Mouse (Mus musculus): ENCODE measurements around the gene Ccdc137.

Gene Ccdc137

GRCm38 (mm10) chr11:120458847-120459597, 1.1 kb downstream of the Ccdc137 start:
- no peak for DNase-seq (ENCODE audit: low read depth, low spot score)

GRCm38 (mm10) chr11:120463536-120463935, 5.6 kb downstream of the Ccdc137 start:
- no peak for DNase-seq (ENCODE audit: low read depth, low spot score)

DNA sequence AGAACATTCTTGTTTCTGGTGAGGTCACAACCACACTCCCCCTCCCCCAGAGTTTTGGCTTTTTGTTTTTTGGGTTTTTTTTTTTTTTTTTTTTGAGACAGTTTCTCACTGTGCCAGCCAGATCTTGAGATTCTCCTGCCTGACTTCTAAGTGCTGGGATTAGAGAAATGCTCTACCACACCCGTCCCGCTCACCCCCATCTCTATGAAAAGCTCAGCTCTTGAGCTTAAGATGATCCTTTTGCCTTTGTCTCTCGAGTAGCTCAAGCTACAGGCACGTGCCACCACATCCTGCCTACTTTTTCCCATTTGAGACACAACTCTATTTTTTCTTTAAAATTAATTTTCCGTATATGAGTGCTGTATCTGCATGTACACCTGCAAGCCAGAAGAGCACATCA, 6.5 kb downstream of the Ccdc137 start:
- no peak for DNase-seq (ENCODE audit: low read depth, low spot score)

DNA sequence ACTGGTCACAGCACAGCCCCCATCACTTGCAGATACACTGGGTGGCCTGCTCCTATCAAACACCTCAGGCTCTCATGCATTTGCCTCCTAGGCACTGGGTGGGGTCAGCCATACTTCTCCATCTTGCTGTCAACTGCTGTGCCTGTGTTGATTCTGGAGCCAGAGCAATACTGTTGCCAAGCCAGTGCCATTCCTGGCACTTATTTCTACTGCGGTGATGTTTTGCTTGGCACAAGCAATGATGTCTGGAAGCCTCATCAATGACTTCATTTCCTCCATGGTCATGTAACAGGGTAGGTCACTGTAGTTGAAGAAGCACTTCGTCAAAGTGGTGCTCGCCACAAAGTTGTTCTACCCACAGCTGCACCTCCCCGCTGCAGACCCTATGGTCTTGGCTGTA, 7.6 kb downstream of the Ccdc137 start:
- DNase-seq (ENCODE audit: low read depth, low spot score) = no peak

GRCm38 (mm10) chr11:120467051-120467735, 9.3 kb downstream of the Ccdc137 start, which contains the start of gene Arl16:
Gene Arl16, minus strand, starts transcription at chr11:120467607.
- DNase-seq (ENCODE audit: low read depth, low spot score) = peak; percentile 99

DNA sequence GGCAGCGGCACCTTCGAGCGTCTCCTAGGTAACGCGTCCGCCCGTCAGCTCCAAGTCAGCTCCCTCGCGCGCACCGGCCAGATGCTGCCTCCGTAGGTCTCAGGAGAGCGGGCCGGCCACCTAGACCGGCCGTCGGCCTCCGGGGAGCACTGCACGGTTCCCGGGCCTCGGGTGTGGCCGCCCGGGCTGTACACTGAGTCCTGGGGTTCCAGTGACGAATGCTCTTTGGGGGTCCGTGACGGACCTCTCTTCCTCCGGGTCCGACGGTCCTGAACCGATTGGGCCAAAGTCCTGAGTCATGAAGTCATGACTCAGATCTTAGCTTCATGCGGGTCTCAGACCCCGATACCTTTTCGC, 9.8 kb downstream of the Ccdc137 start:
- DNase-seq (ENCODE audit: low read depth, low spot score) = no peak

DNA sequence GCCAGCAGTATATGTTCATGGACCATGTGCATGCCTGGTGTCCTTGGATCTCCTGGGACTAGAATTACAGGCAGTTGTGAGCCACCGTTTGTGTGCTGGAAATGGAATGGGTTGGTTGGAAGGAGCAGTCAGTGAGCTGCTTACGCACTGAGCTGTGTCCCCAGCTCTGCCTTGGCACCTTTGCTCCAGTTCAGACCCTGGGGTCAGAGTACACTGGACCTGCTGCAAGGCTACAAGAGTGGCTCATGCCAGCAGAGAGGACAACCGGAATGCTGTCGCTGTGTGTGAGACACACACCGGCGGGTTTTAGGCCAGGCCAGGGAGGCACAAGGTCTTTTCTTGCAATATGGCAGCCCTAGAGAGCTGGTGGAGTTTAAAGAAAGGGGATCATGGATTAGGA, 14.1 kb downstream of the Ccdc137 start:
- DNase-seq (ENCODE audit: low read depth, low spot score) = no peak

- DNase-seq (ENCODE audit: low read depth, low spot score) = no peak
Observed at GRCm38 (mm10) chr11:120483448-120483934, 25.6 kb downstream of the Ccdc137 start.

GRCm38 (mm10) chr11:120484265-120484981, 26.5 kb downstream of the Ccdc137 start, which contains the start of gene Mrpl12:
Gene Mrpl12, plus strand, starts transcription at chr11:120484613.
- peak; percentile 97 for DNase-seq (ENCODE audit: low read depth, low spot score)

GRCm38 (mm10) chr11:120485251-120485650, 27.3 kb downstream of the Ccdc137 start:
- DNase-seq (ENCODE audit: low read depth, low spot score) = no peak

DNA sequence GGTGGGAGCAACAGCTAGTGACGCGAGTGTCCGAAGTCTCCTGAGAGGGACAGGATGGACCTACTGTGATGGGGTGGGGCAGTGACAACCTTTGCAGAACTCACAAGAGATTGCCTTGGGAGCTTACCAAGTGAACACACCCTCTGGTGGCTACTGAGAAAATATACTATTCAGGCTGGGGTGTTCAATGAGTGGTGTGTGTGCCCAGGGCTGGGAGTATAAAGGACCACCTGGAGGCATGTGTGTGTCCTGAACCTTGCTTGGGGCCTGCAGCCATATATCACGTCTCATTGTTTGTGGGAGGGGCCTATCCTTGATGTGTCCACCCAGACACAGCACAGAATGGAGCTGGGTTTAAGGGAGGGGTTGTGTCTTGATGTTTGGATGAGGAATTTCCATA, 30.6 kb downstream of the Ccdc137 start:
- no peak for DNase-seq (ENCODE audit: low read depth, low spot score)

DNA sequence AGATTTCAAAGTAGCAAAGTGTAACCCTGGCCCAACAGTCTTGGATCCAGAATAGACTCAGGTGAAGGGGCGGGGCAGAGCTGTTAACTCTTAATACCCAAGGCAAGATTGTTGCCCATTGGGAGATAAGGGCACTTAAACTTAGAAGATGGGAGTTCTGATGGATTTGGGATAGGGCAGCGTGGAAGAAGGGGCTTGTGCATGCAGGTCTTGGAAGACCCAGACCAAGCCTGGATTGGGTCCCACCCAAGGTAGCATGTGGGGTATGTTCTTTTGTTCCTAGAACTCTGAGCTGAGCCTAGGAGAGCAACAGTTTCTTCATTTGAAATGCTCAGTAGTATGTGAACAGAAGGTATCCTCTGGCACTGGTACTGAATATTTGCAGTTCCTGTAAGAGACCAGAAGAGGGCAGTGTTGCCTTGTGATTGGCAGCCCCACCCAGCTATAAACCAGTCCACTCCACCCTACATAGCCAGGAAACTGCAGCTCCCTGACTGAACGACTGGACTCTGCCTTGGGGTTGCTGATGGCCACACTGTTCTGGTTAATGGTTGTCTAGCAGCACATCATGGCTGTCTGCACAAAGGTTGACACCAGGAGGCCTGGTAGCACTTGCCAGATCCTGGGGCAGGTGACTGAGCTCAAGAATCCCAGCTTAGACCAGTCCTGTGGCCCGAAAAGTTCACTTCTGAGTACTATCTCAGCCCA, 31.3 kb downstream of the Ccdc137 start:
- peak; percentile 53 for DNase-seq (ENCODE audit: low read depth, low spot score)

- DNase-seq (ENCODE audit: low read depth, low spot score) = no peak
Observed at GRCm38 (mm10) chr11:120490291-120491046, 32.6 kb downstream of the Ccdc137 start.

DNA sequence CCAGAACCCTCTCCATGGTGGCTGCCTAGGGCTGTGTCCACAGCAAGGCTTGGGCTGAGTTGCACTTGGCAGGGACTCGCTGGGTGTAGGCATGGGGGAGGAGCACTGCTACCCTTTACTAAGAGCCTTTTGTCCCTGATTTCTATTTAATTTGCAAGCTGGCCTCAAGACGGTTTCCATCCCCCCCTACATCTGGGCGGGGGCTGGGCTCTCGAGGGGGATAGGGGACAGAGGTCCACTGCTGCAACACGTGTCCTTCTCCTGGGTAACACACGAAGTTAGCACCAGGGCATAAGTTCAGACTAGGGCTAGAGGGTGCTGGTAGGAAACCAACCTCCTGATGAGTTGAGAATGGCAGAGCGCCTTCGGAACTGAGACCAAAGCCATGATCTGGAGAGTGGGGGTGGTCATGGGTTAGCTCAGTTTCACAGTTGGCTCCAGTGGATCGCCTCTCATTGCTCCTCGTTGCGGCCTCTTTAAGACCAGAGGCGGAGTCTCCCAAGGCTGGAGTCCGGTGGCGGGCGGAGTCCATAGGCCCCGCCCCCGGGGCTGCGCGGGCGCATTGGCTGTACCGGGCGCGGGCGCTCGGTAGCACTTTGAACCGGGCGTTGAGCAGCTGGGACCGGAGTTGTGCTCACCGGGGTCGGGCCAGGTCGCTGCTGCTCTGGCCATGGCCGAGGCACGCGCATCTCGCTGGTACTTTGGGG, 33.6 kb downstream of the Ccdc137 start, which contains the start of gene Slc25a10:
Gene Slc25a10 (plus strand): TSS at position 524 of the 707 bp plus-strand sequence.
- DNase-seq (ENCODE audit: low read depth, low spot score) = peak; percentile 65

- DNase-seq (ENCODE audit: low read depth, low spot score) = peak; percentile 27
Observed at GRCm38 (mm10) chr11:120492024-120492877, 34.3 kb downstream of the Ccdc137 start.

- DNase-seq (ENCODE audit: low read depth, low spot score) = no peak
Observed at GRCm38 (mm10) chr11:120492878-120493203, 34.9 kb downstream of the Ccdc137 start.

GRCm38 (mm10) chr11:120493351-120493750, 35.4 kb downstream of the Ccdc137 start:
- no peak for DNase-seq (ENCODE audit: low read depth, low spot score)

- DNase-seq (ENCODE audit: low read depth, low spot score) = no peak
Observed at GRCm38 (mm10) chr11:120493911-120494310, 36.0 kb downstream of the Ccdc137 start.

DNA sequence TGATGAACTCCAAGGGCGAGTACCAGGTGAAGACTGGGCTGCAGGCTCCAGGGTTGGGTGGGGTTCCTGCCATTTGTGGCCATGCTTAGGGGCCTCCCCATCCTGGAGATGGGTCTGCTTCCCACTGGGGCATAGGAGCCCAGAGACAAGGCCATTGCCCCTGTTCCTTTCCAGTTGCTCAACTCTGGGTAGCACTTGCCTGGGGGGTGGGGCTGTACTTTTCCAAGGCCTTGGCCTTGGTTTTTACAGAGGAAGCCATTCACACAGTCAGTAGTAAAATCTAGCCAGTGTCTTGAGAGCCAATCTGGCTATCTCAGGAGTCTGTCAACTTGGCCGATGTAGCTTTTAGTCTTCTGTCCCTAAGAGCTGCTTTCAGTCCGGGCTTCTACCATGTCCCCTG, 39.5 kb downstream of the Ccdc137 start:
- no peak for DNase-seq (ENCODE audit: low read depth, low spot score)
